Mouse (Mus musculus) forebrain, postnatal 0 days (tissue): ENCODE measurements around the gene Fndc11. TPM values are rescaled to one million over a fixed set of nuclear protein-coding genes. Genes with fewer than 3 reads are reported as not detected.

ENCODE experiments used
- ATAC-seq: fragments of 200-750 bp; cut with Nextera tagmentation; 2 replicates; pipeline ENCODE4 v1.8.0; 2017; ENCODE audit warnings: mild to moderate bottlenecking, moderate library complexity
- DNase-seq: peaks from one replicate; pipeline ENCODE4 v3.0.0-alpha.2; 2015
- H3K27ac ChIP-seq: fragments of 300-500 bp; sonication (generic); 2 replicates; pipeline ENCODE4 v1.5.1; 2014; ENCODE audit warnings: low read depth, mild to moderate bottlenecking, antibody characterized with exemption, low read length, moderate library complexity, mixed read lengths
- H3K27me3 ChIP-seq: fragments of 300-500 bp; sonication (generic); 2 replicates; pipeline ENCODE4 v1.6.1; 2014; ENCODE audit warnings: mild to moderate bottlenecking, low read length, mixed read lengths; ENCODE audit not compliant: insufficient read depth
- H3K36me3 ChIP-seq: fragments of 300-500 bp; sonication (generic); 2 replicates; pipeline ENCODE4 v1.6.1; 2014; ENCODE audit warnings: mild to moderate bottlenecking, moderate library complexity; ENCODE audit not compliant: insufficient read depth
- H3K4me1 ChIP-seq: fragments of 300-500 bp; sonication (generic); 2 replicates; pipeline ENCODE4 v1.6.1; 2014; ENCODE audit warnings: antibody characterized with exemption; ENCODE audit not compliant: insufficient read depth
- H3K4me2 ChIP-seq: fragments of 300-500 bp; sonication (generic); 2 replicates; pipeline ENCODE4 v1.6.1; 2014; ENCODE audit warnings: low read depth, mild to moderate bottlenecking, moderate library complexity
- H3K4me3 ChIP-seq: fragments of 300-500 bp; sonication (generic); 2 replicates; pipeline ENCODE4 v1.5.1; 2014; ENCODE audit warnings: low read depth, low read length, mixed read lengths
- H3K9ac ChIP-seq: fragments of 300-500 bp; sonication (generic); 2 replicates; pipeline ENCODE4 v1.6.1; 2014; ENCODE audit warnings: mild to moderate bottlenecking
- H3K9me3 ChIP-seq: fragments of 300-500 bp; sonication (generic); 2 replicates; pipeline ENCODE4 v1.6.1; 2016; ENCODE audit warnings: low read length
- CTCF ChIP-seq: sonication (generic); IDR thresholded peaks from 2 replicates; pipeline ENCODE4 v1.5.1; 2016; ENCODE audit warnings: antibody characterized with exemption, control low read depth, low read depth
- WGBS: fragments of 180-500 bp; shearing (Covaris S2); extraction: QIAGEN DNeasy Blood & Tissue Kit; methylation state at CpG from one replicate; pipeline ENCODE4 v1.1.7; 2014; 5-methylcytosine and 5-hydroxymethylcytosine counted together
- polyA plus RNA-seq: library from polyadenylated mRNA; unstranded; fragments of >200 nt; fragmentation: Nextera tagmentation; extraction: Ambion mirVana; gene quantifications from 2 replicates; pipeline ENCODE4 v1.2.1, GENCODE M21; 2015
- total RNA-seq: library from RNA; depleted of rRNA; stranded (reverse); fragments of >200 nt; gene quantifications from 2 replicates; pipeline ENCODE4 v1.2.3, GENCODE M21; 2014

The Fndc11 gene
- total and polyA plus RNA-seq, 2 experiments from 2014 or later, result 0.18 TPM; not detected in 1

DNA sequence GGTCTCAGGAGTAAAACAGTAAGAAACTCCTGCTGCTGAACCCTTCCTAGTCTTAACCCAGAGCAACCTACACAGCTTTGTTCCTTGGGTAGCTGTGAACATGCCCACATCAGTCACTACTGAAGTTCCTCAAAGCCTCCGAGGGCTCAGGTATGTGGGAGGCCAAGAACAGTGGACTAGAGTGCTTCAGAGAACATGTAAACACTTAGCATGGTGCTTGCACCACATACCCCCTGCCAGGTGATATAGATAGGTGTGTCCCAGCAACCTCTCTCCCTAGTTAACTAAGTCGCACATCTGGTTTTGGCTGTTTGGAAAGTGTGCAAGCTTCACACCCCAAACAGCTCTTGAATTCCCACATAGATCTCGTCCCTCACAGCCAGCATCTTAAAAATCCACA lies 18.2 kb upstream of the Fndc11 start:
- DNase-seq (no peak), ATAC-seq (no peak)
- Histone ChIP-seq H3K4me3 (no peak overlapping the region), H3K27ac (no peak overlapping the region), H3K9me3 (no peaks in the 10 kb centered on the region), H3K4me2 (no peak overlapping the region), H3K27me3 (no peaks in the 10 kb centered on the region), H3K4me1 (no peaks in the 10 kb centered on the region), H3K9ac (no peak overlapping the region), H3K36me3 (no peaks in the 10 kb centered on the region)
- WGBS, result 75% methylated on average over 3 of the region's 3 CpGs
- TF ChIP-seq CTCF, result no peak

DNA sequence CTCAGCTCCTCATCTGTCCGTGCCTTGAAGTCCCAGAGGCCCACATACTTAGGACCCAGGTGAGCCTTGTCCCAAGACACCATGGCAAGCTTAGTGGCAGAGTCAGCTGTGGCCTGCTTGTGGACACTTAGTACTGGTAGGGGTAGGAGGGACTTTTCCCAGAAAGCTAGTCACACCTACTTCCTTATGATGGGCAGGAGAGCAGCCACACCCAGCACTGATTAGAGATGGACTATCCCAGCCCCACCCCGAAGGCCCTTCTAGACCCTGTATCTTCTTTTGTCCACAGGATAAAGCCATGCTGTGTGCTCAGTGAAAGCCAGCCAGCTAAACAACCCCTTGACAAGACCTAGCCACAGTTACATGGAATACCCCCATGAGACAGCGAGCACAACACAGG lies 17.4 kb upstream of the Fndc11 start, which contains the start of gene Ptk6:
Ptk6 (minus strand) TSS at position 368 of the 400 bp plus-strand sequence.
- H3K9me3 ChIP-seq, result no peaks in the 10 kb centered on the region
- no peaks in the 10 kb centered on the region for H3K36me3 ChIP-seq
- no peak for ATAC-seq
- H3K4me3 ChIP-seq, result no peak within 1 kb of the TSS
- H3K9ac ChIP-seq, result no peak within 1 kb of the TSS
- no peak for TF ChIP-seq CTCF
- H3K4me2 ChIP-seq, result no peak within 1 kb of the TSS
- no peaks in the 10 kb centered on the region for H3K27me3 ChIP-seq
- H3K4me1 ChIP-seq, result no peaks in the 10 kb centered on the region
- no peak within 1 kb of the TSS for H3K27ac ChIP-seq
- DNase-seq, result no peak
- WGBS, result 90% methylated on average over 3 of the region's 3 CpGs

DNA sequence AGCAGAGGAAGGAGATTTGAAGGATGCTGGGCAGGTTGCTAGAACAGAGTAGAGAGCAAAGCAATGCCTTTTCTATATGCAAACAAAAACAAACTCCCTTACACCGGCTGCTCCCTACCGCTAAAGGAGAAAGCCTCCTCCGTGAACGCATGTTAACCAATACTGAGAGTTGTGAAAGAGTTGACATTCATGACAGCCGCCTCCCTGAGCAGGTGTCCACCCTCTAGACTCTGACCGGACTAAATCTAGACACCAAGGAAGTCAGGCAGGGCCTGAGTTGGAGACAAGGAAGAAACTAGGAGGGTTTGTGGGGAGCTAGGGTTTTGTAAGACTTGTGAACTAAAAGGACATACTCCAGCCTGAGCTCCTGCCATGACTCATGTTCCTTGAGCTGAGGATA lies 16.9 kb upstream of the Fndc11 start:
- Histone ChIP-seq H3K4me3 (no peak overlapping the region), H3K9ac (no peak overlapping the region), H3K4me2 (no peak overlapping the region), H3K36me3 (no peaks in the 10 kb centered on the region), H3K27ac (no peak overlapping the region), H3K9me3 (no peaks in the 10 kb centered on the region), H3K27me3 (no peaks in the 10 kb centered on the region), H3K4me1 (no peaks in the 10 kb centered on the region)
- no peak for DNase-seq
- WGBS, result 81% methylated on average over 6 of the region's 6 CpGs
- ATAC-seq, result no peak
- TF ChIP-seq CTCF, result no peak

DNA sequence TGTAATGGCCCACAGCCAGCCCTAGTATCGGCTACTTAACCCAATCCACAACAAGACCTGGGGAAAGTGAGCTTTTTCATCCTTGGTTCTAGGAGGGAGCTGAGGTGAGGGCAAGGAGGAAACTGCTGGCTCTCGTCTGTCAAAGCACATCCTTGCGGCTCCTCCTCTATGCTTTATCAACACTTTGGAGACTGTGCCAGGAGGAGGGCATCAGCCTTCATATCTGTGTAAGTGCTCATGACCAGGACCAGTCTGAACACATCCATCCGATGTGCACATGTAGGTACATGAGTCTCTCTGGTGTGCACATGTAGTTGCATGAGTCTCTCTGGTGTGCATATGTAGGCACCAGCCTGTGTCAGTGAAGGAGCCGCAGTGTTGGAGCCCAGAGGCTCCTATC lies 14.1 kb upstream of the Fndc11 start:
- H3K36me3 ChIP-seq, result no peaks in the 10 kb centered on the region
- no peaks in the 10 kb centered on the region for H3K9me3 ChIP-seq
- no peak overlapping the region for H3K4me3 ChIP-seq
- ATAC-seq, result no peak
- TF ChIP-seq CTCF, result no peak
- no peak overlapping the region for H3K27ac ChIP-seq
- H3K9ac ChIP-seq, result no peak overlapping the region
- DNase-seq, result no peak
- no peaks in the 10 kb centered on the region for H3K4me1 ChIP-seq
- WGBS, result 82% methylated on average over 5 of the region's 5 CpGs
- H3K4me2 ChIP-seq, result no peak overlapping the region
- no peaks in the 10 kb centered on the region for H3K27me3 ChIP-seq

DNA sequence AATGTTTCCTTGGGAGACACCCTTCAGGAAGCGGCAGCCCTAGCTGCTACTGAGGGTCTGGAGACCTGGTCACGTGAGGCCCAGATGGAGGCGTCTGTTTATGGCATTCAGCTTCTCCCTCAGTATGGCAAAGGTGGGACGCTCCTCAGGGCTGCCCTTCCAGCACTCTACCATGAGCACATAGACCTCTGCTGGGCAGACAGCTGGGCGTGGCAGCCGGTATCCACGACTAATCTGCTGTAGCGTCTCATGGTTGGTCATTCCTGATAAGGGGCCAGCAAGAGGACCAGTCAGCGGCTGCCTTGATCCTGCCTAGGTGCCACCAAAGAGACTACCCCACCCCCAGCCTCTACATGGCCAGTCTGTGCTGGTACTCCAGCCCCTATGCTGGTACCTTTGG lies 13.7 kb upstream of the Fndc11 start:
- TF ChIP-seq CTCF, result no peak

DNA sequence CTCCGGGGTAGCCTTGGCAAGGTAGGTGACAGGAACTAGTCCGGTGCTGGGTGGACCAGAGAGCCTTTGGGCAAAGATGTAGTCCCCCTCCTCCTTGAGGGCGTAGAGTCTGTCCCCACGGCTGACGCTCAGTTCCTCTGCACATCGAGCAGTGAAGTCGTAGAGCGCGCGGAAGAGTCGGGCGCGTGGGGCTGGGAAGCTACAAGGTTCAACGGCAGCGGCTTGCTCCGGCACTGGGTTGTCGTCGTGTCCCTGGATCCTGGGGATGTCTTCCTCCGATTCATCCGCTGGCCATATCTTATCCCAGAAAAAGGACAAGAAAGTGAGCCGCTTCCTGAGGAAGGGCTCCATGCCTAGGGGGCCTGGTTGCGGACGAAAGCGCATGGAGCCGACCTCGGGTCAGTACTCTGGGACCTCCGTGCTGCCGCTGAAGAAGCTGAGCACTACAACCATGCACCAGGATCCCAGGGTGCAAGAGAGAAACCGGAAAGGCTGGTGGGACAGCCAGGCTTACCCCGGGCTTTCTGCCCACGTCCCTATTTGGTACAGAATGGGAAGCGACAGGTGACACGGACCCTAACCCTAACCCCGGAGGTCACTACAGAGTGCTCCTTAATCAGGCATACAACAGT lies 7.3 kb upstream of the Fndc11 start:
- Histone ChIP-seq H3K4me1 (no peaks in the 10 kb centered on the region), H3K4me2 (peak overlapping the region; percentile 47), H3K27ac (no peak overlapping the region), H3K27me3 (peaks cover 14% of the 10 kb centered on the region), H3K9me3 (no peaks in the 10 kb centered on the region), H3K9ac (0 out of 2 replicates have a peak overlapping the region, but pooled peaks have one; percentile 2), H3K36me3 (no peaks in the 10 kb centered on the region), H3K4me3 (peak overlapping the region; percentile 16)
- no peak for TF ChIP-seq CTCF
- DNase-seq, result no peak
- ATAC-seq, result no peak
- 3% methylated on average over 34 of the region's 34 CpGs for WGBS

More for the DNA sequence above, 13.7 kb upstream of the Fndc11 start:
- no peak overlapping the region for H3K4me2 ChIP-seq
- H3K9me3 ChIP-seq, result no peaks in the 10 kb centered on the region
- no peaks in the 10 kb centered on the region for H3K36me3 ChIP-seq
- H3K27me3 ChIP-seq, result no peaks in the 10 kb centered on the region
- no peak overlapping the region for H3K9ac ChIP-seq
- ATAC-seq (no peak), DNase-seq (no peak)
- no peak overlapping the region for H3K4me3 ChIP-seq
- no peak overlapping the region for H3K27ac ChIP-seq
- WGBS, result 83% methylated on average over 9 of the region's 9 CpGs
- no peaks in the 10 kb centered on the region for H3K4me1 ChIP-seq

DNA sequence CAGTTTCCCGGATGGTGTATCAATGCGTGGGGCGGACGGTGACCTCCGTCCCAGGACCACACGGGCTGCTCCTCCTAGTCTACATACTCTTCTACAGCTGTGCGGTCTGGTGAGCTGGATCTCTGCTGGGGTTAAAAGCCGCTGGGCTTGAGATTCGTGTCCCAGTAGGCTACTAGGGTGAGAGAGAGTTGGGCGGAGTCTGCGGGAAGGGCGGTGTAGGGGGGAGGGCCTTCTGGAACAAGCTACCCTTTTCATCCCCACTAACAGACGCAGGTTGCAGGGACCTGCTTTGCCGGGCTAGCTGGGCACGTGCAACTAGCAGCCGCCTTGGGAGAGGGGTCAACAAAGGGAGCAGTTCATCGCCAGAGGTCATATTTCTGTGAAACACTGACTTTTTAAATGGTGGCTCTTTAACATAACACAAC lies 6.8 kb upstream of the Fndc11 start, which contains the start of gene Srms:
Srms (minus strand) TSS at position 165 of the 425 bp plus-strand sequence.
- Histone ChIP-seq H3K9ac (0 out of 2 replicates have a peak within 1 kb of the TSS, but pooled peaks have one; percentile 2), H3K4me1 (no peaks in the 10 kb centered on the region), H3K36me3 (no peaks in the 10 kb centered on the region), H3K4me3 (peak within 1 kb of the TSS; percentile 16), H3K4me2 (peak within 1 kb of the TSS; percentile 47), H3K27ac (no peak within 1 kb of the TSS), H3K9me3 (no peaks in the 10 kb centered on the region), H3K27me3 (peaks cover 14% of the 10 kb centered on the region)
- TF ChIP-seq CTCF, result no peak
- no peak for DNase-seq
- 2% methylated on average over 17 of the region's 17 CpGs for WGBS
- no peak for ATAC-seq
